Mouse (Mus musculus): ENCODE results near the gene Dnmbp. TPM values are rescaled to one million over a fixed set of nuclear protein-coding genes. Genes with fewer than 3 reads are reported as not detected.

Dnmbp gene
- polyA plus RNA-seq, 1 experiment from 2014 or later = 27.3 TPM

GRCm38 (mm10) chr19:43884668-43885498 is 55.1 kb downstream of the Dnmbp start:
- Histone ChIP-seq H3K9me3 (no peaks in the 10 kb centered on the region), H3K4me3 (no peak overlapping the region), H3K27me3 (no peaks in the 10 kb centered on the region), H3K9ac (no peak overlapping the region), H3K4me1 (peaks cover 29% of the 10 kb centered on the region), H3K27ac (no peak overlapping the region), H3K36me3 (peaks cover 8% of the 10 kb centered on the region; the same call in 1 of the 2 replicates), H3K4me2 (replicated peaks) (no peak overlapping the region)
- 69% methylated on average over 13 of the region's 13 CpGs for WGBS
- no peak for ATAC-seq (ENCODE audit: low FRiP score, low read depth)

- peak overlapping the region; percentile 75 for H3K27ac ChIP-seq
- 16% methylated on average over 18 of the region's 18 CpGs for WGBS
- H3K9ac ChIP-seq = peak overlapping the region; percentile 55; the same call in 1 of the 2 replicates
- 0 out of 2 replicates have a peak overlapping the region, but pooled peaks have one; percentile 11 for H3K4me3 ChIP-seq
- no peak for ATAC-seq (ENCODE audit: low FRiP score, low read depth)
- H3K9me3 ChIP-seq = no peaks in the 10 kb centered on the region
- H3K4me1 ChIP-seq = peaks cover 41% of the 10 kb centered on the region
- H3K36me3 ChIP-seq = 0 out of 2 replicates have a peak, but pooled peaks cover 2% of the 10 kb centered on the region
- no peaks in the 10 kb centered on the region for H3K27me3 ChIP-seq
- H3K4me2 ChIP-seq (replicated peaks) = peak overlapping the region; percentile 48
Measured at GRCm38 (mm10) chr19:43882895-43883573, 57.0 kb downstream of the Dnmbp start.

- H3K4me3 ChIP-seq = no peak overlapping the region
- H3K27ac ChIP-seq = no peak overlapping the region
- peaks cover 54% of the 10 kb centered on the region for H3K4me1 ChIP-seq
- H3K4me2 ChIP-seq (replicated peaks) = no peak overlapping the region
- no peak for ATAC-seq (ENCODE audit: low FRiP score, low read depth)
- no peaks in the 10 kb centered on the region for H3K27me3 ChIP-seq
- no peaks in the 10 kb centered on the region for H3K9me3 ChIP-seq
- H3K9ac ChIP-seq = no peak overlapping the region
- 83% methylated on average over 7 of the region's 7 CpGs for WGBS
- H3K36me3 ChIP-seq = 0 out of 2 replicates have a peak, but pooled peaks cover 2% of the 10 kb centered on the region
Measured at GRCm38 (mm10) chr19:43881615-43882014, 58.4 kb downstream of the Dnmbp start.

GRCm38 (mm10) chr19:43880420-43880819 is 59.6 kb downstream of the Dnmbp start:
- Histone ChIP-seq H3K27me3 (no peaks in the 10 kb centered on the region), H3K36me3 (0 out of 2 replicates have a peak, but pooled peaks cover 2% of the 10 kb centered on the region), H3K4me3 (0 out of 2 replicates have a peak overlapping the region, but pooled peaks have one; percentile 75), H3K4me2 (replicated peaks) (peak overlapping the region; percentile 76), H3K9ac (no peak overlapping the region), H3K9me3 (no peaks in the 10 kb centered on the region), H3K4me1 (peaks cover 62% of the 10 kb centered on the region), H3K27ac (peak overlapping the region; percentile 97; the same call in 1 of the 2 replicates)
- 20% methylated on average over 3 of the region's 3 CpGs for WGBS
- ATAC-seq (ENCODE audit: low FRiP score, low read depth) = no peak

GRCm38 (mm10) chr19:43879401-43880212 is 60.4 kb downstream of the Dnmbp start:
- peaks cover 62% of the 10 kb centered on the region for H3K4me1 ChIP-seq
- under 1% methylated on average over 41 of the region's 41 CpGs for WGBS

GRCm38 (mm10) chr19:43878111-43879092 is 61.6 kb downstream of the Dnmbp start:
- H3K27ac ChIP-seq = peak overlapping the region; percentile 97
- ATAC-seq (ENCODE audit: low FRiP score, low read depth) = no peak
- H3K4me1 ChIP-seq = peaks cover 53% of the 10 kb centered on the region
- H3K27me3 ChIP-seq = no peaks in the 10 kb centered on the region
- WGBS = 6% methylated on average over 17 of the region's 17 CpGs
- no peaks in the 10 kb centered on the region for H3K9me3 ChIP-seq
- peaks cover 20% of the 10 kb centered on the region for H3K36me3 ChIP-seq
- peak overlapping the region; percentile 84 for H3K9ac ChIP-seq
- H3K4me3 ChIP-seq = peak overlapping the region; percentile 75
- peak overlapping the region; percentile 76 for H3K4me2 ChIP-seq (replicated peaks)

More at GRCm38 (mm10) chr19:43879401-43880212, 60.4 kb downstream of the Dnmbp start:
- Histone ChIP-seq H3K36me3 (peaks cover 9% of the 10 kb centered on the region), H3K4me3 (peak overlapping the region; percentile 75), H3K9ac (peak overlapping the region; percentile 84), H3K27ac (peak overlapping the region; percentile 97), H3K27me3 (no peaks in the 10 kb centered on the region), H3K9me3 (no peaks in the 10 kb centered on the region), H3K4me2 (replicated peaks) (peak overlapping the region; percentile 76)
- ATAC-seq (ENCODE audit: low FRiP score, low read depth) = peak; percentile 90

GRCm38 (mm10) chr19:43877364-43877763 is 62.6 kb downstream of the Dnmbp start:
- no peak overlapping the region for H3K9ac ChIP-seq
- 55% methylated on average over 8 of the region's 8 CpGs for WGBS

GRCm38 (mm10) chr19:43875996-43876395 is 64.0 kb downstream of the Dnmbp start:
- WGBS = 48% methylated on average over 2 of the region's 2 CpGs
- no peak overlapping the region for H3K27ac ChIP-seq
- ATAC-seq (ENCODE audit: low FRiP score, low read depth) = no peak
- H3K4me2 ChIP-seq (replicated peaks) = no peak overlapping the region
- H3K4me3 ChIP-seq = no peak overlapping the region
- H3K36me3 ChIP-seq = peaks cover 42% of the 10 kb centered on the region
- H3K9ac ChIP-seq = no peak overlapping the region
- H3K4me1 ChIP-seq = peaks cover 44% of the 10 kb centered on the region
- H3K27me3 ChIP-seq = no peaks in the 10 kb centered on the region
- H3K9me3 ChIP-seq = no peaks in the 10 kb centered on the region

More at GRCm38 (mm10) chr19:43877364-43877763, 62.6 kb downstream of the Dnmbp start:
- Histone ChIP-seq H3K36me3 (peaks cover 31% of the 10 kb centered on the region), H3K4me1 (peaks cover 45% of the 10 kb centered on the region), H3K9me3 (no peaks in the 10 kb centered on the region), H3K27me3 (no peaks in the 10 kb centered on the region), H3K27ac (no peak overlapping the region), H3K4me2 (replicated peaks) (peak overlapping the region; percentile 76), H3K4me3 (no peak overlapping the region)
- no peak for ATAC-seq (ENCODE audit: low FRiP score, low read depth)

- peaks cover 59% of the 10 kb centered on the region for H3K36me3 ChIP-seq
Measured at GRCm38 (mm10) chr19:43874351-43874750, 65.6 kb downstream of the Dnmbp start.

GRCm38 (mm10) chr19:43870418-43870817 is 69.6 kb downstream of the Dnmbp start:
- H3K9ac ChIP-seq = no peak overlapping the region
- H3K36me3 ChIP-seq = peaks cover 97% of the 10 kb centered on the region
- no peak overlapping the region for H3K4me3 ChIP-seq
- no peaks in the 10 kb centered on the region for H3K9me3 ChIP-seq
- H3K27me3 ChIP-seq = no peaks in the 10 kb centered on the region
- H3K4me2 ChIP-seq (replicated peaks) = no peak overlapping the region
- WGBS = 92% methylated on average over 4 of the region's 4 CpGs
- no peak overlapping the region for H3K27ac ChIP-seq
- H3K4me1 ChIP-seq = no peaks in the 10 kb centered on the region
- ATAC-seq (ENCODE audit: low FRiP score, low read depth) = no peak

More at GRCm38 (mm10) chr19:43874351-43874750, 65.6 kb downstream of the Dnmbp start:
- Histone ChIP-seq H3K9ac (no peak overlapping the region), H3K4me3 (no peak overlapping the region), H3K4me1 (peaks cover 31% of the 10 kb centered on the region), H3K27ac (no peak overlapping the region), H3K4me2 (replicated peaks) (no peak overlapping the region), H3K27me3 (no peaks in the 10 kb centered on the region), H3K9me3 (no peaks in the 10 kb centered on the region)
- WGBS = 93% methylated on average over 11 of the region's 11 CpGs
- no peak for ATAC-seq (ENCODE audit: low FRiP score, low read depth)

All from limb, embryonic 13.5 days (tissue).